Mouse (Mus musculus) erythroblast, embryonic 14.5 days (primary cell): ENCODE data around the gene Zfp184.

Experiments used
- GATA1 ChIP-seq: IDR thresholded peaks from 2 replicates; pipeline ENCODE4 v1.6.1; 2012; ENCODE audit warnings: low read length, inconsistent platforms, mixed read lengths
- TAL1 ChIP-seq: IDR thresholded peaks from 3 replicates; pipeline ENCODE4 v1.6.1; 2012; ENCODE audit warnings: low read length, inconsistent platforms, mixed read lengths

- TF ChIP-seq GATA1 (no peak), TAL1 (no peak)
Measured at GRCm38 (mm10) chr13:21910735-21911134, 34.2 kb upstream of the Zfp184 start.
